Mouse (Mus musculus) gastrocnemius, postnatal 25 days (tissue): Measurements from ENCODE around the gene Dpp3. TPM values are rescaled to one million over a fixed set of nuclear protein-coding genes. Genes with fewer than 3 reads are reported as not detected.
"Not testable (repeated sequence)": the region's sequence is repeated elsewhere in the genome, so short reads cannot be mapped to it uniquely, and the experiment has no call there.

ENCODE experiments used
- DNase-seq: peaks from one replicate; pipeline ENCODE4 v3.0.0; 2022
- long read RNA-seq, 2 experiments: library from polyadenylated mRNA; stranded (forward); transcript quantifications; one replicate each; pipeline ENCODE4 v2.0.0; 2021
- total RNA-seq, 2 experiments: library from RNA; stranded (reverse); gene quantifications; 1 replicate in 1 of 2; 2 replicates in 1 of 2; pipeline ENCODE4 v1.2.3; 2021

The Dpp3 gene
- total RNA-seq: 10 to 100 TPM; 15.6 to 23.4 TPM
- long read RNA-seq, experiment 1, transcript Dpp3-201 (18 exons, 2,683 nt): major isoform, 15 of 37 reads
- long read RNA-seq, experiment 1, partial matches to known transcripts: 12 of 37 reads
- long read RNA-seq, experiment 1, other reads (novel, unspliced or antisense): 10 of 37 reads
- long read RNA-seq, experiment 2, transcript Dpp3-201 (18 exons, 2,683 nt): major isoform, 18 of 43 reads
- long read RNA-seq, experiment 2, partial matches to known transcripts: 13 of 43 reads
- long read RNA-seq, experiment 2, other reads (novel, unspliced or antisense): 12 of 43 reads

- DNase-seq: peak; percentile 98
These were observed at the start of gene Dpp3 for GRCm38 (mm10) chr19:4927904-4928531. Gene Dpp3 (minus strand): TSS chr19:4928287.

GRCm38 (mm10) chr19:4968236-4968635, 40.1 kb upstream of the Dpp3 start:
- DNase-seq: no peak

- peak; percentile 80 for DNase-seq
These were observed 34.0 kb upstream of the Dpp3 start, which contains the start of gene Mrpl11 for GRCm38 (mm10) chr19:4961928-4962601. Gene Mrpl11 (plus strand): TSS chr19:4962147.

- DNase-seq: not testable (repeated sequence)
These were observed 20.6 kb upstream of the Dpp3 start for GRCm38 (mm10) chr19:4948641-4949040.

- DNase-seq: no peak
These were observed 17.5 kb upstream of the Dpp3 start for GRCm38 (mm10) chr19:4945540-4945939.

- no peak for DNase-seq
These were observed 15.1 kb upstream of the Dpp3 start for GRCm38 (mm10) chr19:4943253-4943588.

GRCm38 (mm10) chr19:4942551-4943252, 14.6 kb upstream of the Dpp3 start, which contains the start of gene Peli3:
Gene Peli3 (minus strand): TSS chr19:4943127.
- peak; percentile 86 for DNase-seq

GRCm38 (mm10) chr19:4937444-4938310, 9.6 kb upstream of the Dpp3 start:
- no peak for DNase-seq

- DNase-seq: no peak
These were observed 8.8 kb upstream of the Dpp3 start for GRCm38 (mm10) chr19:4936896-4937295.

- DNase-seq: peak; percentile 64
These were observed 694 bp upstream of the Dpp3 start for GRCm38 (mm10) chr19:4928781-4929180.

- DNase-seq: no peak
These were observed 2.8 kb downstream of the Dpp3 start for GRCm38 (mm10) chr19:4925121-4925860.

GRCm38 (mm10) chr19:4919652-4920051, 8.4 kb downstream of the Dpp3 start:
- DNase-seq: no peak

GRCm38 (mm10) chr19:4916827-4917226, 11.3 kb downstream of the Dpp3 start:
- no peak for DNase-seq

GRCm38 (mm10) chr19:4915924-4916603, 12.0 kb downstream of the Dpp3 start:
- DNase-seq: no peak

- no peak for DNase-seq
These were observed 18.7 kb downstream of the Dpp3 start for GRCm38 (mm10) chr19:4909376-4909775.

- DNase-seq: no peak
These were observed 20.0 kb downstream of the Dpp3 start for GRCm38 (mm10) chr19:4908107-4908506.

- DNase-seq: peak; percentile 60
These were observed 21.9 kb downstream of the Dpp3 start, which contains the start of gene Bbs1 for GRCm38 (mm10) chr19:4905979-4906794. Gene Bbs1 (minus strand): TSS chr19:4906628.

GRCm38 (mm10) chr19:4899888-4900287, 28.2 kb downstream of the Dpp3 start:
- DNase-seq: no peak

- DNase-seq: no peak
These were observed 29.1 kb downstream of the Dpp3 start for GRCm38 (mm10) chr19:4898972-4899371.
